Mouse (Mus musculus) liver, embryonic 14.5 days (tissue): ENCODE data around the gene Ptpa. TPM values are rescaled to one million over a fixed set of nuclear protein-coding genes. Genes with fewer than 3 reads are reported as not detected.

Experiments used
- ATAC-seq: fragments of 200-750 bp; cut with Nextera tagmentation; 2 replicates; pipeline ENCODE4 v1.8.0; 2017; ENCODE audit warnings: moderate number of reproducible peaks, mild to moderate bottlenecking, moderate library complexity; ENCODE audit not compliant: insufficient read depth
- DNase-seq, 3 experiments: peaks; one replicate each; pipeline ENCODE4 v3.0.0-alpha.2; 2012 to 2013; ENCODE audit warnings: low read depth in 3 of 3, low spot score in 3 of 3
- H3K27ac ChIP-seq: fragments of 300-500 bp; sonication (generic); 2 replicates; pipeline ENCODE4 v1.5.1; 2014; ENCODE audit warnings: moderate library complexity, mild to moderate bottlenecking, control low read depth, inconsistent platforms
- H3K27me3 ChIP-seq: fragments of 300-500 bp; sonication (generic); 2 replicates; pipeline ENCODE4 v1.6.1; 2014; ENCODE audit warnings: mild to moderate bottlenecking, low read length, moderate library complexity; ENCODE audit not compliant: control insufficient read depth, insufficient read depth
- H3K36me3 ChIP-seq: fragments of 300-500 bp; sonication (generic); replicated peaks from 2 replicates; pipeline ENCODE4 v1.6.1; 2014; ENCODE audit warnings: low read depth; ENCODE audit not compliant: control insufficient read depth, insufficient read depth
- H3K4me1 ChIP-seq, 2 experiments: fragments of 200-500 bp in 1 of 2; fragments of 300-500 bp in 1 of 2; sonication (generic) in 1 of 2; replicated peaks; 2 replicates each; pipeline ENCODE4 v1.6.1; 2012 to 2014; ENCODE audit warnings: antibody characterized with exemption in 1 of 2, inconsistent platforms in 1 of 2, low read length in 1 of 2; ENCODE audit not compliant: control insufficient read depth in 2 of 2, insufficient read depth in 2 of 2
- H3K4me2 ChIP-seq: fragments of 300-500 bp; sonication (generic); 2 replicates; pipeline ENCODE4 v1.6.1; 2014; ENCODE audit warnings: low read depth, mild to moderate bottlenecking, control low read depth, moderate library complexity
- H3K4me3 ChIP-seq, 2 experiments: fragments of 200-500 bp in 1 of 2; fragments of 300-500 bp in 1 of 2; sonication (generic) in 1 of 2; 2 replicates each; pipeline ENCODE4 v1.5.1; 2012 to 2014; ENCODE audit warnings: low read depth in 2 of 2, low read length in 2 of 2, mild to moderate bottlenecking in 2 of 2, control low read depth in 1 of 2, inconsistent platforms in 1 of 2, moderate library complexity in 1 of 2; ENCODE audit not compliant: insufficient read depth in 1 of 2
- H3K9ac ChIP-seq: fragments of 300-500 bp; sonication (generic); replicated peaks from 2 replicates; pipeline ENCODE4 v1.6.1; 2014; ENCODE audit warnings: mild to moderate bottlenecking, control low read depth, moderate library complexity
- H3K9me3 ChIP-seq: fragments of 300-500 bp; sonication (generic); 2 replicates; pipeline ENCODE4 v1.6.1; 2016; ENCODE audit warnings: low read length, mixed read lengths; ENCODE audit not compliant: control insufficient read depth
- CTCF ChIP-seq: IDR thresholded peaks from 2 replicates; pipeline ENCODE4 v1.5.1; 2016; ENCODE audit warnings: antibody characterized with exemption, low read depth, control low read depth
- EP300 ChIP-seq: IDR thresholded peaks from 2 replicates; pipeline ENCODE4 v1.6.1; 2016; ENCODE audit warnings: antibody characterized with exemption, low read depth
- WGBS: fragments of 180-500 bp; shearing (Covaris S2); extraction: QIAGEN DNeasy Blood & Tissue Kit; methylation state at CpG from one replicate; pipeline ENCODE4 v1.1.7; 2014; ENCODE audit not compliant: insufficient replicate concordance; 5-methylcytosine and 5-hydroxymethylcytosine counted together
- polyA plus RNA-seq, 2 experiments: library from polyadenylated mRNA; depleted of rRNA in 1 of 2; stranded (reverse) in 1 of 2; unstranded in 1 of 2; fragments of >200 nt; fragmentation: Nextera tagmentation in 1 of 2; extraction: Ambion mirVana in 1 of 2; gene quantifications; 2 replicates each; pipeline versions ENCODE4 v1.2.1 to v1.2.3; 2012 to 2014

Ptpa gene
- polyA plus RNA-seq, 2 experiments = 63.3 to 78.2 TPM

GRCm38 (mm10) chr2:30450530-30450929, 34.7 kb downstream of the Ptpa start:
- H3K4me1 ChIP-seq = peaks cover 0 to 1% of the 10 kb centered on the region in 2 experiments; a peak in 1 of 4 replicates
- H3K9ac ChIP-seq = no peak overlapping the region
- no peaks in the 10 kb centered on the region for H3K9me3 ChIP-seq
- no peaks in the 10 kb centered on the region for H3K27me3 ChIP-seq
- H3K4me2 ChIP-seq = no peak overlapping the region
- peaks cover 18% of the 10 kb centered on the region for H3K36me3 ChIP-seq
- H3K27ac ChIP-seq = no peak overlapping the region
- DNase-seq = no peak
- no peak for TF ChIP-seq EP300
- TF ChIP-seq CTCF = peak; percentile 67
- H3K4me3 ChIP-seq = no peak overlapping the region
- whole genome bisulfite sequencing = 61% methylated on average over 1 of the region's 1 CpGs
- ATAC-seq = no peak

- DNase-seq (no peak), ATAC-seq (no peak)
- no peak overlapping the region for H3K27ac ChIP-seq
- H3K4me3 ChIP-seq = no peak overlapping the region
- no peaks in the 10 kb centered on the region for H3K9me3 ChIP-seq
- WGBS = 74% methylated on average over 3 of the region's 3 CpGs
- no peak overlapping the region for H3K9ac ChIP-seq
- peaks cover 16% of the 10 kb centered on the region for H3K36me3 ChIP-seq
- no peak overlapping the region for H3K4me2 ChIP-seq
- H3K27me3 ChIP-seq = no peaks in the 10 kb centered on the region
- no peaks in the 10 kb centered on the region for H3K4me1 ChIP-seq
- TF ChIP-seq CTCF (no peak), EP300 (no peak)
Measured at GRCm38 (mm10) chr2:30451525-30451924, 35.7 kb downstream of the Ptpa start.

- Histone ChIP-seq H3K4me1 (no peaks in the 10 kb centered on the region), H3K27me3 (no peaks in the 10 kb centered on the region), H3K36me3 (peaks cover 10% of the 10 kb centered on the region), H3K4me2 (no peak overlapping the region), H3K4me3 (no peak overlapping the region), H3K9me3 (no peaks in the 10 kb centered on the region), H3K27ac (no peak overlapping the region), H3K9ac (no peak overlapping the region)
- ATAC-seq (no peak), DNase-seq (no peak)
- WGBS = 82% methylated on average over 3 of the region's 3 CpGs
- TF ChIP-seq EP300 = no peak
- TF ChIP-seq CTCF = no peak
Measured at GRCm38 (mm10) chr2:30453570-30453969, 37.7 kb downstream of the Ptpa start.

GRCm38 (mm10) chr2:30454587-30454986, 38.7 kb downstream of the Ptpa start:
- DNase-seq (no peak), ATAC-seq (no peak)
- Histone ChIP-seq H3K4me3 (no peak overlapping the region), H3K9ac (no peak overlapping the region), H3K4me1 (no peaks in the 10 kb centered on the region), H3K27ac (no peak overlapping the region), H3K36me3 (peaks cover 4% of the 10 kb centered on the region), H3K4me2 (no peak overlapping the region), H3K9me3 (no peaks in the 10 kb centered on the region), H3K27me3 (no peaks in the 10 kb centered on the region)
- 42% methylated on average over 5 of the region's 5 CpGs for WGBS
- TF ChIP-seq EP300 (no peak), CTCF (no peak)

- no peaks in the 10 kb centered on the region for H3K9me3 ChIP-seq
- DNase-seq (no peak), ATAC-seq (no peak)
- no peaks in the 10 kb centered on the region for H3K4me1 ChIP-seq
- no peaks in the 10 kb centered on the region for H3K36me3 ChIP-seq
- no peak overlapping the region for H3K4me3 ChIP-seq
- H3K27me3 ChIP-seq = no peaks in the 10 kb centered on the region
- no peak overlapping the region for H3K27ac ChIP-seq
- TF ChIP-seq EP300 (no peak), CTCF (no peak)
- H3K4me2 ChIP-seq = no peak overlapping the region
- H3K9ac ChIP-seq = no peak overlapping the region
- 72% methylated on average over 13 of the region's 13 CpGs for WGBS
Measured at GRCm38 (mm10) chr2:30456104-30456980, 40.5 kb downstream of the Ptpa start.
